Mouse (Mus musculus) inflammation-experienced regulatory T-cells, adult 6 months (primary cell): ENCODE data around the gene Tnfaip8l2. TPM values are rescaled to one million over a fixed set of nuclear protein-coding genes. Genes with fewer than 3 reads are reported as not detected.
"Not testable (repeated sequence)": the region's sequence is repeated elsewhere in the genome, so short reads cannot be mapped to it uniquely, and the experiment has no call there.

Experiments used
- ATAC-seq: one replicate; pipeline ENCODE4 v1.8.0; 2017
- polyA plus RNA-seq, 3 experiments: library from polyadenylated mRNA; unstranded; fragments of 100-300 nt; shearing (Covaris generic); gene quantifications; one replicate each; pipeline ENCODE4 v1.2.1; 2017

Tnfaip8l2 gene
- polyA plus RNA-seq, 3 experiments from 2014 or later, result 180 to 236 (median 220) TPM

GRCm38 (mm10) chr3:95159987-95160963, 18.1 kb upstream of the Tnfaip8l2 start, which contains the start of gene Sema6c:
TSS of gene Sema6c (plus strand) at chr3:95160457.
- ATAC-seq, result peak; percentile 99

- ATAC-seq, result no peak
Measured at GRCm38 (mm10) chr3:95159511-95159986, 17.4 kb upstream of the Tnfaip8l2 start.

DNA sequence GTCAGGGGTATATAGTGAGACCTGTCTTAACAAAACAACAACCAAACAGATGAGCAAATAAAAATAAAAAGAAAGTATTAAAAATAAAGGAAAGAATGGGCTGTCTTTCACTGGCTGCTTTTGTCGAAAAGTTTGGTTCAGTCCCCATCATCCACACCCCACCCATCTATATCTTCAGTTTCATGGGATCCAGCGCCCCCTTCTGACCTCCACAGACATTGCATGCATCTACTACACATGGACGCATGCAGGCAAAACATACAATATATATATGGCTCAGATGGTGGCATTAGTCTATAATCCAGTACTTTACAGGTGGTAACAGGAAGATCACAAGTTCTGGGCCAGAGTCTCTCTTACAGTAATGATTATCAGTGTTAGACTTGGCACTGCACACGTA, 11.7 kb upstream of the Tnfaip8l2 start:
- ATAC-seq, result peak; percentile 77

GRCm38 (mm10) chr3:95147924-95148323, 5.8 kb upstream of the Tnfaip8l2 start:
- ATAC-seq, result no peak

GRCm38 (mm10) chr3:95142617-95143011, 454 bp upstream of the Tnfaip8l2 start:
- ATAC-seq, result peak; percentile 63

GRCm38 (mm10) chr3:95141474-95141873, 686 bp downstream of the Tnfaip8l2 start:
- peak; percentile 93 for ATAC-seq

DNA sequence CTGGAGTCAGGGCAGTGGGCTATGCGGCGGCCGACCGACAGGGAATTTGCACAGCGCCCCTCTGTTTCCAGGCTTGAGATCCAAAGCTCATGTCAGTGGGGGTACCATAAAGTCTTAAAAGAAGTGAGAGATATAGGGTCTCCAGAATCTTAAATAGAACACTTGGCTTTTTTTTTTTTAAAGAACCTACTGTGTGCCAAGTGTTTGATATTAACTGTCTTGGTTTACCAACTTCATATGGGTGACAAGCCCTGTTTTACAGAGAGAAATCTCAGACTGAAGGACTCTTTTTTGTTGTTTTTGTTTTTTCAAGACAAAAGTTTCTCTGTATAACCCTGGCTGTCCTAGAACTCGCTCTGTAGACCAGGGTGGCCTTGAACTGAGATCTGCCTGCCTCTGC, 1.4 kb downstream of the Tnfaip8l2 start:
- no peak for ATAC-seq

- no peak for ATAC-seq
Measured at GRCm38 (mm10) chr3:95140289-95140595, 1.9 kb downstream of the Tnfaip8l2 start.

- ATAC-seq, result no peak
Measured at GRCm38 (mm10) chr3:95139586-95140288, 2.4 kb downstream of the Tnfaip8l2 start.

GRCm38 (mm10) chr3:95136336-95136735, 5.8 kb downstream of the Tnfaip8l2 start:
- ATAC-seq, result no peak

GRCm38 (mm10) chr3:95135433-95136052, 6.6 kb downstream of the Tnfaip8l2 start:
- peak; percentile 79 for ATAC-seq

GRCm38 (mm10) chr3:95135023-95135422, 7.1 kb downstream of the Tnfaip8l2 start:
- ATAC-seq, result no peak

- peak; percentile 1 for ATAC-seq
Measured at GRCm38 (mm10) chr3:95134133-95134532, 8.0 kb downstream of the Tnfaip8l2 start.

DNA sequence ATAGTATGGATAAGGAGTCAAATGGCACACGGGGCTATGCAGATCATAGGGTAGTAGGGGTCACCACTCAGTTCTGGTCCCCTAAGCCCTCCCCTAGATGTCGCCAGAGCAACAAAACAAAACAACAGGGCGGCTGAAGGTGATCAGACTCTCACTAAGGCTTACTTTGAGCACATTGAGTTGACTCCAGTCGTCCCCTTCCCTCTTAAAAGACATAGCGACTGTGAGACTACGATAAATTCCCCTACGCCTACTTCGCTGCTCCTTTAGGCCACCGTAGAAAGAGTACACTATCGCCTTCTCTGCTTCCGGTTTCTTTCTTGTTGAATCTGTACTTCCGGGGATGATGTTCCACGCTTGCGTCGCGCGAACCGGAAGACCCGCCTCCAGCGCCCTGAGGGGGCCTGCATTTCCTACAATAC, 8.5 kb downstream of the Tnfaip8l2 start, which contains the start of the genes Scnm1 and Lysmd1:
TSS of gene Scnm1 (minus strand) at position 332 of the 422 bp plus-strand sequence.
TSS of gene Lysmd1 (plus strand) at position 409 of the 422 bp plus-strand sequence.
- ATAC-seq, result peak; percentile 81

GRCm38 (mm10) chr3:95133176-95133575, 9.0 kb downstream of the Tnfaip8l2 start:
- ATAC-seq, result no peak

GRCm38 (mm10) chr3:95132389-95132788, 9.8 kb downstream of the Tnfaip8l2 start:
- not testable (repeated sequence) for ATAC-seq

DNA sequence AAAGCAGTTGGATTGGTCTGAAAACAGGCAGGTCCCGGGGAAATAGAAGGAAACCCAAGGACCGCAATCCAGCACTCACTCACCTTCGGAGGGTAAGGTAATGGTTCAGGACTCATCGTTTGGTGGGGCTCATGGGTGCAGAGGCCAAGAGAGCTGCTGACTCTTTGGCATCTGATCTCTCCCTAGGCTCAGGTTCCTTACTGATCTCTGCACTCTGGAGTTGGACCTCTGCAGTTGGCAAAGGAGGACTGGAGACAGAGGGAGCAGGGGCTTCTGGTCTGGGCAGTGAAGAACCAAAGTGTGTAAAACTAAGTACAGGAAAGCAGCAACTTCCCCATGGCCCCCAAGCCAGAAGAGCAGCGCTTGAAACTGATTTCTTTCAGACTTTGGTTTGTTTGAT, 12.1 kb downstream of the Tnfaip8l2 start:
- ATAC-seq, result no peak

GRCm38 (mm10) chr3:95129226-95129651, 12.9 kb downstream of the Tnfaip8l2 start:
- no peak for ATAC-seq

DNA sequence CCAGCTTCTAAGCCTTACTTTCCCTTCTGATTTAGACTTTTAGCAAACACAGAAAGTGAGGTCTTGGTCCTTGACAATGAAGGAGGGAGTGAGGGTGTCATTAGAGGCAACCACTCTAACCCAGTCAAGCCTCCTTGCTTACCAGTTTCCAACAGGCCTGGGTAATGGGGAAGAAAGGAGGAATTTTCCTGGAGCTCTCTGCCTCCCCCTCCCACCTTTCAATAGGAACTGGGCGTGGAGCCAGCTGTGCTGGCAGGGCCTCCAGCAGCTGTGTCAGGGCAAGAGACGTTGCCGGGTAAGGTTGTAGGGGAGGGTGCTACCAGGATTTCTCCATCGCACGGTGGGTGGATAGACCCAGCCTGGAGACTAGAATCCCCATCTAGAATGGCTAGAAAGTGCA, 17.2 kb downstream of the Tnfaip8l2 start:
- ATAC-seq, result no peak

DNA sequence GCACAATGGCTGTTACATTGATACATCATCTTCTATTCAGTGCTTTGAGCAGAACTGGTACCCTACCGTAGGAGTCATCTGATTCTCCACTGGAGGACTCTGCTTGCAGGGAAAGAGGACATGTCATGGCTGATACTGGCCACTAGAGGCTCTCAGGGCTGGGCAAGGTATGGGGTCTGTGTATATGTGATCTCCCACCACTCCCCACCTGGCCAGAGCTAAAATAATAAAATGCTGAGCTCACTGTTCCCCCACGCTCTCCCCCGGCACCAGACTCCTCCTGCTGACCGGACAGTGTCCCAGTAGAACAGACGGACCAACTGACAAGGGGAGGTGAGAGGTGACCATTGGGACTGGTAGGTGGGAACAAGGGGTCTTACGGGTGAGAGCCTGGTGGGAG, 17.9 kb downstream of the Tnfaip8l2 start, which contains the start of gene Tmod4:
TSS of gene Tmod4 (plus strand) at position 231 of the 400 bp plus-strand sequence.
- ATAC-seq, result peak; percentile 61

- ATAC-seq, result no peak
Measured at GRCm38 (mm10) chr3:95121580-95121979, 20.6 kb downstream of the Tnfaip8l2 start.

DNA sequence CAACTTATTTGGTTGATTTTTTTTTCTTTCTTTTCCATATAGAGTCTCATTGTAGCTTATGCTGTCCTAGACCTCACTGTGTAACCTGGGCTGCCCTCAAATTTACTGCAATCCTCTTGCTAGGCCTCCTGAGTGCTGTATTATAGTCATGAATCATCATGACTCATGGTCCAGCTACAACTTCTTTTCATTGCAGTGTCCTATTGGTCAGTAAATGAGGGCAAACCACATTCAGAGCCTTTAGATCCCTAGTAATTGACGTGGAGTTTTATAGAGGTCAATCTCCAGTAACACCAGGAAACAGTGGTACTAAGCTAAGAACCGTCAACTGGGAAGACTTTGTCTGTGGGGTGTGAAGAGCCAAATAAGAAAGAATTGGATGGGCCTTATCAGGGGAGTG, 24.4 kb downstream of the Tnfaip8l2 start:
- ATAC-seq, result no peak

GRCm38 (mm10) chr3:95112760-95113159, 29.4 kb downstream of the Tnfaip8l2 start:
- no peak for ATAC-seq
